Mouse (Mus musculus) lung, postnatal 0 days (tissue): ENCODE results near the gene Ankrd55. TPM values are rescaled to one million over a fixed set of nuclear protein-coding genes. Genes with fewer than 3 reads are reported as not detected.

Experiments
- ATAC-seq: fragments of 200-750 bp; cut with Nextera tagmentation; 2 replicates; pipeline ENCODE4 v1.8.0; 2017; ENCODE audit warnings: moderate library complexity
- DNase-seq: peaks from one replicate; pipeline ENCODE4 v3.0.0-alpha.2; 2016; ENCODE audit warnings: low spot score
- H3K27ac ChIP-seq: fragments of 300-500 bp; sonication (generic); 2 replicates; pipeline ENCODE4 v1.5.1; 2014; ENCODE audit warnings: antibody characterized with exemption, mild to moderate bottlenecking, low read length, mixed read lengths
- H3K27me3 ChIP-seq: fragments of 300-500 bp; sonication (generic); replicated peaks from 2 replicates; pipeline ENCODE4 v1.6.1; 2014; ENCODE audit warnings: low read length, mixed read lengths; ENCODE audit not compliant: insufficient read depth
- H3K36me3 ChIP-seq: fragments of 300-500 bp; sonication (generic); 2 replicates; pipeline ENCODE4 v1.6.1; 2014; ENCODE audit warnings: low read length, mixed read lengths; ENCODE audit not compliant: insufficient read depth
- H3K4me1 ChIP-seq: fragments of 300-500 bp; sonication (generic); 2 replicates; pipeline ENCODE4 v1.6.1; 2014; ENCODE audit warnings: antibody characterized with exemption, low read depth, low read length, mixed read lengths; ENCODE audit not compliant: insufficient read depth
- H3K4me2 ChIP-seq: fragments of 300-500 bp; sonication (generic); replicated peaks from 2 replicates; pipeline ENCODE4 v1.6.1; 2014; ENCODE audit warnings: low read depth, mild to moderate bottlenecking, low read length, moderate library complexity, mixed read lengths
- H3K4me3 ChIP-seq: fragments of 300-500 bp; sonication (generic); 2 replicates; pipeline ENCODE4 v1.5.1; 2014; ENCODE audit warnings: low read depth, low read length
- H3K9ac ChIP-seq: fragments of 300-500 bp; sonication (generic); replicated peaks from 2 replicates; pipeline ENCODE4 v1.6.1; 2014; ENCODE audit warnings: low read depth, mild to moderate bottlenecking
- H3K9me3 ChIP-seq: fragments of 300-500 bp; sonication (generic); 2 replicates; pipeline ENCODE4 v1.6.1; 2016; ENCODE audit warnings: low read length, mixed read lengths
- CTCF ChIP-seq: IDR thresholded peaks from 2 replicates; pipeline ENCODE4 v1.5.1; 2016; ENCODE audit warnings: antibody characterized with exemption, mild to moderate bottlenecking
- EP300 ChIP-seq: IDR thresholded peaks from 2 replicates; pipeline ENCODE4 v1.6.1; 2016; ENCODE audit warnings: antibody characterized with exemption, mild to moderate bottlenecking, control low read depth
- WGBS: fragments of 180-500 bp; shearing (Covaris S2); extraction: QIAGEN DNeasy Blood & Tissue Kit; methylation state at CpG from one replicate; pipeline ENCODE4 v1.1.7; 2014; 5-methylcytosine and 5-hydroxymethylcytosine counted together
- polyA plus RNA-seq: library from polyadenylated mRNA; unstranded; fragments of >200 nt; fragmentation: Nextera tagmentation; extraction: Ambion mirVana; gene quantifications from 2 replicates; pipeline ENCODE4 v1.2.1, GENCODE M21; 2015

Ankrd55 gene
- polyA plus RNA-seq, 1 experiment from 2014 or later, result 0.23 TPM

DNA sequence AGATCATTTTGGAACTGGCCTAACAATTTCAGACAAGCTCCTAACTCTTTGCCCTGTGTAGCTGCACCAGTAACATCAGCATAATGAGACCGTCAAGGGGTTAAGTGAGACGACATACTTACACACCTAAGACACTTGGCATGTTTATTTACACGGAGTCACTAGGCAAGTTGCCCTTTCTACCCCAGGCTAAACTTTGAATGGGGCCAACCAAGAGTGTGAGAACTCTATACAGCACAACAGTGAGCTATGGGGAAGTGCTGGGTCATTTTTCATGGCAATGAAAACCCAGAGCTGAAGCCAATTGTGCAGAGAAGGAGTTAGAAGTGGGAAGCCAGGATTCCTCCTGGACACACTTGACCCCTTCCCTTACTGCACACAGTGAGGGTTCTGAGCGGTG, 94.2 kb downstream of the Ankrd55 start:
- no peak for TF ChIP-seq EP300
- peak; percentile 24 for DNase-seq
- 25% methylated on average over 4 of the region's 4 CpGs for WGBS

DNA sequence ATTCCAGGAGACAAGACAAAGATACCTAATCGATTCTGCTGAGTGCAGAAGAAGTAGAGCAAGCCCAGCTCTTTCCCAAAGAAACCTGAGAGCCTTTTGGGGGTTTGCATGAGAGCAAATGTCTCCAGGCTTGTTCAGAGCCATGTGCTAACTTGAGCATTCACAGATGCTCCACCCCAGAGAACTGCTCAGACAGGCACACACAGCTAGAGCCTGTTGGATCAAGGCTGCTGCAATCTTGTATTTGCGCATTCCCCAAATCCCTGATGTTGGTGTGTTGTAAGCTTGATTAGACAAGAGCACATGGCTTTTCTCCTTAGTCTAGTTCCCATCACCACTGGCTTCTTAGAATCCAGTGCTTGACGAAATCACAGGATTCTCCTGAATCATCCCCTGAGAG, 94.7 kb downstream of the Ankrd55 start:
- DNase-seq, result peak; percentile 75
- H3K27ac ChIP-seq, result no peak overlapping the region
- H3K27me3 ChIP-seq, result no peaks in the 10 kb centered on the region
- no peak overlapping the region for H3K9ac ChIP-seq
- H3K4me2 ChIP-seq, result no peak overlapping the region
- no peak for TF ChIP-seq EP300
- no peak for TF ChIP-seq CTCF
- no peak overlapping the region for H3K4me3 ChIP-seq
- H3K36me3 ChIP-seq, result no peaks in the 10 kb centered on the region
- WGBS, result 58% methylated on average over 3 of the region's 3 CpGs
- H3K9me3 ChIP-seq, result no peaks in the 10 kb centered on the region
- peak; percentile 80 for ATAC-seq
- no peaks in the 10 kb centered on the region; the same call in 1 of the 2 replicates for H3K4me1 ChIP-seq

More for the DNA sequence above, 94.2 kb downstream of the Ankrd55 start:
- H3K9me3 ChIP-seq, result no peaks in the 10 kb centered on the region
- no peak overlapping the region for H3K27ac ChIP-seq
- peak; percentile 58 for ATAC-seq
- no peaks in the 10 kb centered on the region; the same call in 1 of the 2 replicates for H3K4me1 ChIP-seq
- no peaks in the 10 kb centered on the region for H3K27me3 ChIP-seq
- H3K36me3 ChIP-seq, result no peaks in the 10 kb centered on the region
- no peak overlapping the region for H3K9ac ChIP-seq
- no peak overlapping the region for H3K4me3 ChIP-seq
- no peak overlapping the region for H3K4me2 ChIP-seq

DNA sequence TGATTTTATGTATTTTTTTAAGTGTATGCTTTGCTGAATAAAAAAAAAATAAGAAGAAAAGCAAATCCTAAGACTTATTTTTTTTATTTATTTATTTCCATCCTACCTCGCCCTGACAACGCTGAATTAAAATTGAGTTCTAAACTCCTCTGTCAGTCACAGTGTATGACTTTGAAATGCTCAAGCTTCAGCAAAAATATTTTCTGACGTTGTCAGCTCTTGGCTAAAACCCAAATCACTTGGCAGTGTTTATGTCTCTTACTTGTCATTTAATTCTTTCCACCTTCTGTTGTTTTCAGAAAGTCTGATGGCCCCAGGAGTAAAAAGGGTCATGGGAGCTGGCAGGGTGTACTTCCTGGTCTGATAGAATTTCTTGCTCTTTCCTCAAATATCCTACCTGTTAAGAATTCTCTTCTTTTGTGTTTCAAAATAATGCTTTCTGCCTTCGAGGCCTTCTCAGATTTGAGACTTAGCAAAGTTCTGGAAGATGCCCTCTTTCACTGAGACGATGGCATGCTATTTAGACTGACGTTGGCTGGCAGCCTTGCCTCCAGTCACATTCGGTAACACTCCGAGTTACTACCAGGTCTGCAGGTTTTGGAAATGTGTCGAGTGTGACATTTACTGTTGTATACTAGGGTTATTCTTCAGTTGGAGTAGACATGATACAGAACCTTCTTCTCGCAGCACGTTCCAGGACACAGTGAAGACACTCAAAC, 95.8 kb downstream of the Ankrd55 start:
- no peaks in the 10 kb centered on the region for H3K9me3 ChIP-seq
- H3K4me3 ChIP-seq, result no peak overlapping the region
- ATAC-seq (no peak), DNase-seq (no peak)
- no peaks in the 10 kb centered on the region; the same call in 1 of the 2 replicates for H3K4me1 ChIP-seq
- H3K27me3 ChIP-seq, result no peaks in the 10 kb centered on the region
- 57% methylated on average over 11 of the region's 11 CpGs for WGBS
- no peak for TF ChIP-seq EP300
- no peak for TF ChIP-seq CTCF
- H3K36me3 ChIP-seq, result no peaks in the 10 kb centered on the region
- no peak overlapping the region for H3K9ac ChIP-seq
- H3K27ac ChIP-seq, result no peak overlapping the region
- no peak overlapping the region for H3K4me2 ChIP-seq

DNA sequence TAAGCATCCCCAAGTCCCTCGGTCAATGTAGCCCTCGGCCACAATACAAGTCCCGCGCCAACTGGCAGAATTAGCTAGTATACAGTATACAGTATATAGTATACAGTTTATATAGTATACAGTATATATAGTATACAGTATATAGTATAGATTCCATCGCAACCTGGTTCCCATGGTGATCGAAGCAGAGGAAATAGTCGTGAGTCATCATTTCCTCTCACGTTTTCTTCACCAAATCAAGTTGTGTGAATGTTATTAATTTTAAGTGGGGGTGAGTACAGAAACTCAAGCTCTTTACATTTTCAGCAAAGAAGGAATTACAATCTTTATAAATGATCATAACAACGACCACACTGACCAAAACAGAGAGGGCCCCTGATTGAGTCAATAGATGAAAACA, 96.8 kb downstream of the Ankrd55 start:
- DNase-seq (no peak), ATAC-seq (no peak)
- 75% methylated on average over 9 of the region's 9 CpGs for WGBS
- no peak overlapping the region for H3K9ac ChIP-seq
- no peak overlapping the region for H3K4me2 ChIP-seq
- no peaks in the 10 kb centered on the region for H3K9me3 ChIP-seq
- H3K36me3 ChIP-seq, result no peaks in the 10 kb centered on the region
- TF ChIP-seq EP300 (no peak), CTCF (no peak)
- H3K27ac ChIP-seq, result no peak overlapping the region
- no peak overlapping the region for H3K4me3 ChIP-seq
- no peaks in the 10 kb centered on the region for H3K27me3 ChIP-seq
- H3K4me1 ChIP-seq, result no peaks in the 10 kb centered on the region; the same call in 1 of the 2 replicates

DNA sequence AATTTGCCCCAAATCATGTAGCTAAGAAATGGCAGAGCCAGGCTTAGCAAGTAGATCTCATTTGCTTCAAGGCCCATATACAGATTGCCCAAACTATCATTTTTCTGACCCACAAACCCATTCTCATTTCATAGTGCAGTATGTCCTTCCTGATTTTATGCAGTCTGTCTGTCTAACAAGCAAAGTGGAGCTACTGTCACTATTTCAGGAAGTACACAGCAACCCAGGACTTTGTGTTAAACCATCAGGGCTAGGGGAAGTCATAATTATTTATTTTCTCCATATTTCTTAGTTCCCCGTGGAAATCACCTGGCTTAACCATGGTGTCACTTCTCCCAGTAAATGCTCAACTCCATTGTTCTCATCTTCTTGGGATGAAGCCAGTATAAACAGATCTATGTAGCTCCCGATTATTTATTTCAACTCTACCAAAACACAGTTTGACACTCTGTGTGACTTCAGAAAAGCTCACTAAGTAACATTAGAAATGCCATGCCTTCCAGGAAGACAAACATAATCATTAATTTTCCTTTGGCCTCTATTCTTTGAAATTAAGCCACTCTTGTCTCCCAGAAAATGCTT, 98.3 kb downstream of the Ankrd55 start:
- Histone ChIP-seq H3K4me2 (no peak overlapping the region), H3K36me3 (no peaks in the 10 kb centered on the region), H3K27me3 (no peaks in the 10 kb centered on the region), H3K4me3 (no peak overlapping the region), H3K9me3 (no peaks in the 10 kb centered on the region), H3K4me1 (no peaks in the 10 kb centered on the region; the same call in 1 of the 2 replicates), H3K27ac (no peak overlapping the region), H3K9ac (no peak overlapping the region)
- no peak for TF ChIP-seq EP300
- TF ChIP-seq CTCF, result no peak
- no peak for ATAC-seq
- 33% methylated on average over 2 of the region's 2 CpGs for WGBS
- peak; percentile 25 for DNase-seq

DNA sequence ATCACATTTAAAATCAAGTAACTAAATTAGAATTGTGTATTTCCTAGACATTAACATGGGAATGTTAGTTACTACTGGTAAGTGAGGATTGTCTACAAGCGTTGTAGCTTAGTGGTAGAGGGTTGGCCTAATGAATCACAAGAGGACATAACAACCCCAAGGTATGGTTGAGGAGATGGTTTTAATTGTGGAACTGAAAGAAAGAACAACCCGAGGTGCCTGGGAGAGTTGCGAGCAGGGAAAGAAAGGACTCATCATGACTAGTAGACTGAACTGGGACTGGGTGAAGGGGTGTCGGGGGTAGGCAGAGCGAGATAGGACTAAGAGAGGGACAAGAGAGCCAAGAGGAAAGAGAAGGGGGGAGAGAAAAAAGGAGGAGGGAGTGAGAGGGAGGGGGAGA, 99.0 kb downstream of the Ankrd55 start:
- no peak overlapping the region for H3K27ac ChIP-seq
- H3K9ac ChIP-seq, result no peak overlapping the region
- H3K9me3 ChIP-seq, result no peaks in the 10 kb centered on the region
- 80% methylated on average over 5 of the region's 5 CpGs for WGBS
- no peak for TF ChIP-seq CTCF
- TF ChIP-seq EP300, result no peak
- H3K36me3 ChIP-seq, result no peaks in the 10 kb centered on the region
- H3K27me3 ChIP-seq, result no peaks in the 10 kb centered on the region
- DNase-seq (no peak), ATAC-seq (no peak)
- no peak overlapping the region for H3K4me3 ChIP-seq
- no peaks in the 10 kb centered on the region; the same call in 1 of the 2 replicates for H3K4me1 ChIP-seq
- no peak overlapping the region for H3K4me2 ChIP-seq
